Mouse (Mus musculus): ENCODE results near the gene Dlg2.

- no peak for TF ChIP-seq CTCF (conservative IDR thresholded peaks at IDR 0.05; ENCODE audit: low read length)
- no peak for TF ChIP-seq NANOG (IDR thresholded peaks at IDR 0.05; ENCODE audit: borderline replicate concordance, low read length)
- no peak for TF ChIP-seq POU5F1 (IDR thresholded peaks at IDR 0.05; ENCODE audit: borderline replicate concordance, low read length)
These were observed 1678.1 kb downstream of the Dlg2 start for GRCm38 (mm10) chr7:92154603-92155002.
